Mouse (Mus musculus) neural tube, embryonic 15.5 days (tissue): ENCODE data around the gene Clstn2. TPM values are rescaled to one million over a fixed set of nuclear protein-coding genes. Genes with fewer than 3 reads are reported as not detected.

Experiments used
- ATAC-seq: fragments of 200-750 bp; cut with Nextera tagmentation; 2 replicates; pipeline ENCODE4 v1.8.0; 2017; ENCODE audit warnings: mild to moderate bottlenecking, moderate TSS enrichment, moderate library complexity; ENCODE audit not compliant: low FRiP score
- H3K27ac ChIP-seq: fragments of 300-500 bp; sonication (generic); replicated peaks from 2 replicates; pipeline ENCODE4 v1.5.1; 2015; ENCODE audit warnings: mild to moderate bottlenecking, inconsistent platforms
- H3K27me3 ChIP-seq: fragments of 300-500 bp; sonication (generic); replicated peaks from 2 replicates; pipeline ENCODE4 v1.6.1; 2015; ENCODE audit warnings: inconsistent platforms
- H3K36me3 ChIP-seq: fragments of 300-500 bp; sonication (generic); 2 replicates; pipeline ENCODE4 v1.6.1; 2015; ENCODE audit warnings: inconsistent platforms
- H3K4me1 ChIP-seq: fragments of 300-500 bp; sonication (generic); 2 replicates; pipeline ENCODE4 v1.6.1; 2015; ENCODE audit warnings: inconsistent platforms
- H3K4me2 ChIP-seq: fragments of 300-500 bp; sonication (generic); 2 replicates; pipeline ENCODE4 v1.6.1; 2015; ENCODE audit warnings: inconsistent platforms, mild to moderate bottlenecking, moderate library complexity
- H3K4me3 ChIP-seq: fragments of 300-500 bp; sonication (generic); replicated peaks from 2 replicates; pipeline ENCODE4 v1.5.1; 2015; ENCODE audit warnings: mild to moderate bottlenecking, inconsistent platforms
- H3K9ac ChIP-seq: fragments of 300-500 bp; sonication (generic); replicated peaks from 2 replicates; pipeline ENCODE4 v1.6.1; 2015; ENCODE audit warnings: mild to moderate bottlenecking, inconsistent platforms
- H3K9me3 ChIP-seq: fragments of 300-500 bp; sonication (generic); replicated peaks from 2 replicates; pipeline ENCODE4 v1.6.1; 2016; ENCODE audit warnings: inconsistent platforms
- WGBS: fragments of 180-500 bp; shearing (Covaris S2); methylation state at CpG from one replicate; pipeline ENCODE4 v1.1.7; 2015; ENCODE audit warnings: mixed read lengths; 5-methylcytosine and 5-hydroxymethylcytosine counted together
- polyA plus RNA-seq: library from polyadenylated mRNA; unstranded; fragments of >200 nt; fragmentation: Nextera tagmentation; extraction: Ambion mirVana; gene quantifications from 2 replicates; pipeline ENCODE4 v1.2.1, GENCODE M21; 2015

The Clstn2 gene
- polyA plus RNA-seq, 1 experiment from 2014 or later, result 18.8 TPM

- no peaks in the 10 kb centered on the region for H3K4me1 ChIP-seq
- 91% methylated on average over 4 of the region's 4 CpGs for WGBS
- H3K4me2 ChIP-seq, result no peak overlapping the region
- no peaks in the 10 kb centered on the region for H3K9me3 ChIP-seq
- no peak overlapping the region for H3K27ac ChIP-seq
- no peak overlapping the region for H3K9ac ChIP-seq
- no peaks in the 10 kb centered on the region for H3K36me3 ChIP-seq
- H3K4me3 ChIP-seq, result no peak overlapping the region
- no peaks in the 10 kb centered on the region for H3K27me3 ChIP-seq
- no peak for ATAC-seq
Observed at GRCm38 (mm10) chr9:97817116-97817515, 215.9 kb downstream of the Clstn2 start.

GRCm38 (mm10) chr9:97816143-97816805 is 216.7 kb downstream of the Clstn2 start:
- ATAC-seq, result no peak
- no peak overlapping the region for H3K9ac ChIP-seq

GRCm38 (mm10) chr9:97813157-97813556 is 219.8 kb downstream of the Clstn2 start:
- no peaks in the 10 kb centered on the region for H3K4me1 ChIP-seq
- ATAC-seq, result no peak
- no peaks in the 10 kb centered on the region for H3K36me3 ChIP-seq
- no peaks in the 10 kb centered on the region for H3K9me3 ChIP-seq
- no peak overlapping the region for H3K4me3 ChIP-seq
- H3K9ac ChIP-seq, result no peak overlapping the region
- WGBS, result 53% methylated on average over 3 of the region's 3 CpGs
- no peaks in the 10 kb centered on the region for H3K27me3 ChIP-seq
- no peak overlapping the region for H3K27ac ChIP-seq
- no peak overlapping the region for H3K4me2 ChIP-seq

More at GRCm38 (mm10) chr9:97816143-97816805, 216.7 kb downstream of the Clstn2 start:
- Histone ChIP-seq H3K27me3 (no peaks in the 10 kb centered on the region), H3K9me3 (no peaks in the 10 kb centered on the region), H3K27ac (no peak overlapping the region), H3K4me3 (no peak overlapping the region), H3K4me1 (no peaks in the 10 kb centered on the region), H3K4me2 (no peak overlapping the region), H3K36me3 (no peaks in the 10 kb centered on the region)
- WGBS, result 45% methylated on average over 3 of the region's 3 CpGs

GRCm38 (mm10) chr9:97807031-97807430 is 225.9 kb downstream of the Clstn2 start:
- no peaks in the 10 kb centered on the region for H3K27me3 ChIP-seq

GRCm38 (mm10) chr9:97793661-97794060 is 239.3 kb downstream of the Clstn2 start:
- Histone ChIP-seq H3K36me3 (no peaks in the 10 kb centered on the region), H3K27me3 (no peaks in the 10 kb centered on the region), H3K27ac (no peak overlapping the region), H3K4me3 (no peak overlapping the region), H3K9me3 (no peaks in the 10 kb centered on the region), H3K4me2 (no peak overlapping the region), H3K4me1 (peaks cover 14% of the 10 kb centered on the region; the same call in 1 of the 2 replicates), H3K9ac (no peak overlapping the region)
- ATAC-seq, result no peak
- 50% methylated on average over 8 of the region's 8 CpGs for WGBS

More at GRCm38 (mm10) chr9:97807031-97807430, 225.9 kb downstream of the Clstn2 start:
- no peak overlapping the region for H3K9ac ChIP-seq
- 91% methylated on average over 5 of the region's 5 CpGs for WGBS
- no peak overlapping the region for H3K27ac ChIP-seq
- no peaks in the 10 kb centered on the region for H3K4me1 ChIP-seq
- no peak for ATAC-seq
- no peak overlapping the region for H3K4me2 ChIP-seq
- H3K9me3 ChIP-seq, result no peaks in the 10 kb centered on the region
- H3K4me3 ChIP-seq, result no peak overlapping the region
- no peaks in the 10 kb centered on the region for H3K36me3 ChIP-seq

GRCm38 (mm10) chr9:97788151-97788670 is 244.8 kb downstream of the Clstn2 start:
- ATAC-seq, result no peak

GRCm38 (mm10) chr9:97780032-97780616 is 252.9 kb downstream of the Clstn2 start:
- no peak for ATAC-seq
- Histone ChIP-seq H3K36me3 (no peaks in the 10 kb centered on the region), H3K27ac (no peak overlapping the region), H3K27me3 (no peaks in the 10 kb centered on the region), H3K4me2 (no peak overlapping the region), H3K9ac (no peak overlapping the region), H3K9me3 (no peaks in the 10 kb centered on the region), H3K4me1 (no peaks in the 10 kb centered on the region), H3K4me3 (no peak overlapping the region)
- WGBS, result 57% methylated on average over 5 of the region's 5 CpGs

More at GRCm38 (mm10) chr9:97788151-97788670, 244.8 kb downstream of the Clstn2 start:
- Histone ChIP-seq H3K27me3 (no peaks in the 10 kb centered on the region), H3K9ac (no peak overlapping the region), H3K27ac (no peak overlapping the region), H3K4me3 (no peak overlapping the region), H3K4me1 (0 out of 2 replicates have a peak, but pooled peaks cover 5% of the 10 kb centered on the region), H3K4me2 (no peak overlapping the region), H3K9me3 (no peaks in the 10 kb centered on the region), H3K36me3 (no peaks in the 10 kb centered on the region)
- 74% methylated on average over 5 of the region's 5 CpGs for WGBS

GRCm38 (mm10) chr9:97775770-97776169 is 257.2 kb downstream of the Clstn2 start:
- Histone ChIP-seq H3K27ac (no peak overlapping the region), H3K36me3 (no peaks in the 10 kb centered on the region), H3K9ac (no peak overlapping the region), H3K4me1 (no peaks in the 10 kb centered on the region), H3K4me3 (no peak overlapping the region), H3K27me3 (no peaks in the 10 kb centered on the region), H3K9me3 (no peaks in the 10 kb centered on the region), H3K4me2 (no peak overlapping the region)
- 52% methylated on average over 1 of the region's 1 CpGs for WGBS
- no peak for ATAC-seq

- ATAC-seq, result no peak
Observed at GRCm38 (mm10) chr9:97774991-97775390, 258.0 kb downstream of the Clstn2 start.

GRCm38 (mm10) chr9:97773911-97774310 is 259.1 kb downstream of the Clstn2 start:
- H3K4me3 ChIP-seq, result no peak overlapping the region
- H3K27me3 ChIP-seq, result no peaks in the 10 kb centered on the region
- WGBS, result 69% methylated on average over 3 of the region's 3 CpGs
- ATAC-seq, result no peak
- no peak overlapping the region for H3K4me2 ChIP-seq
- no peaks in the 10 kb centered on the region for H3K4me1 ChIP-seq
- H3K9ac ChIP-seq, result no peak overlapping the region
- no peaks in the 10 kb centered on the region for H3K36me3 ChIP-seq
- no peaks in the 10 kb centered on the region for H3K9me3 ChIP-seq
- no peak overlapping the region for H3K27ac ChIP-seq

More at GRCm38 (mm10) chr9:97774991-97775390, 258.0 kb downstream of the Clstn2 start:
- 84% methylated on average over 1 of the region's 1 CpGs for WGBS
- no peak overlapping the region for H3K4me2 ChIP-seq
- no peak overlapping the region for H3K27ac ChIP-seq
- H3K9me3 ChIP-seq, result no peaks in the 10 kb centered on the region
- no peaks in the 10 kb centered on the region for H3K4me1 ChIP-seq
- H3K36me3 ChIP-seq, result no peaks in the 10 kb centered on the region
- no peaks in the 10 kb centered on the region for H3K27me3 ChIP-seq
- H3K9ac ChIP-seq, result no peak overlapping the region
- H3K4me3 ChIP-seq, result no peak overlapping the region

- Histone ChIP-seq H3K27ac (no peak overlapping the region), H3K9ac (no peak overlapping the region), H3K27me3 (no peaks in the 10 kb centered on the region), H3K9me3 (no peaks in the 10 kb centered on the region), H3K36me3 (no peaks in the 10 kb centered on the region), H3K4me2 (no peak overlapping the region), H3K4me3 (no peak overlapping the region), H3K4me1 (no peaks in the 10 kb centered on the region)
- 39% methylated on average over 3 of the region's 3 CpGs for WGBS
- ATAC-seq, result no peak
Observed at GRCm38 (mm10) chr9:97772431-97772830, 260.6 kb downstream of the Clstn2 start.

GRCm38 (mm10) chr9:97769331-97769730 is 263.6 kb downstream of the Clstn2 start:
- Histone ChIP-seq H3K4me3 (no peak overlapping the region), H3K27ac (no peak overlapping the region), H3K9me3 (no peaks in the 10 kb centered on the region), H3K27me3 (no peaks in the 10 kb centered on the region), H3K36me3 (no peaks in the 10 kb centered on the region), H3K4me1 (0 out of 2 replicates have a peak, but pooled peaks cover 3% of the 10 kb centered on the region), H3K9ac (no peak overlapping the region), H3K4me2 (no peak overlapping the region)
- 70% methylated on average over 5 of the region's 5 CpGs for WGBS
- ATAC-seq, result no peak
